Mouse (Mus musculus): ENCODE results near the gene Eif4e3. TPM values are rescaled to one million over a fixed set of nuclear protein-coding genes. Genes with fewer than 3 reads are reported as not detected.

Gene Eif4e3
- total RNA-seq (2021) = 10 to 100 TPM; 23.5 to 25.5 TPM

DNA sequence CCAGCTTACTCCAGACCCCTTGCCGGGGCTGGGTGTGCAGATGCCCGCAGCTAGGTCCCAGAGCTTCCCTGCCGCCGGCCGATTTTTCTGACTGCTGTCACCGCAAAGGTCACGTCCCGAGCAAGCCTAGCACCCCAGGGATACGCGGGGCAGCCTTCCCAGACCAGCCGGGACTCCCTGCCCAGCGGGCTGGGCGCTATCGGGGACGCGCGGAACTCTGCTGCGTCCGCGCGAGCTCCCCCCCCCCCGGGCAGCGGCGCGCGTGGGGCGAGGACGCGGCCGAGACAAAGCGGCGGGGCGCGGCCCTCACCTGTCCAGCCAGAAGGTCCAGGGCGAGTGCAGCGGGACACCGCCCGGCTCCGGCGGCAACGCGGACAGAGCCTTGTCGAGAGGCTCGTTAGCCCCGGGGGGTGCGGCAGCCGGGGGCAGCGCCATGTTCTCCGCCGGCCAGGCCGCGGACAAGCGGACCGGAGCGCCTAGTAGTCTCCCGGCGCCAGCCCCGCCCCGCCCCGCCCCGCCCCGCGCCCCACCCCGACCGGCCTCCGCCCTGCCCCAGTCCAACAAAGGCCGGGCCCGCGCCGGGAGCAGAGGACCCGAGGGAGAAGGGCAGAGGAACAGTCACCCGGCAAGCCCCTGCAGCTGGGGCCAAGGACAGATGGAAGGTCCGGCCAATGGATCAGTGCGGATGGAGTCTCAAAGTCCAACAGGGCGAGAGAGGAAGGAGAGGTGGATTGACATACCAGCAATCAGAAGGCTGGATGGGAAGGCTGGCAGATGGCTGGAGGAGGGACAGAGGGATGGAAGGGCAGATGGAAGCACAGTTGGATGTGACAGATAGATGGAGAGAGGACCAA, at the start of gene Eif4e3, which contains the start of gene Gm20696:
Eif4e3 (minus strand) TSS at position 454 of the 854 bp plus-strand sequence.
Gm20696 (minus strand) TSS at position 480 of the 854 bp plus-strand sequence.
- peak; percentile 49 to 51 for DNase-seq

DNA sequence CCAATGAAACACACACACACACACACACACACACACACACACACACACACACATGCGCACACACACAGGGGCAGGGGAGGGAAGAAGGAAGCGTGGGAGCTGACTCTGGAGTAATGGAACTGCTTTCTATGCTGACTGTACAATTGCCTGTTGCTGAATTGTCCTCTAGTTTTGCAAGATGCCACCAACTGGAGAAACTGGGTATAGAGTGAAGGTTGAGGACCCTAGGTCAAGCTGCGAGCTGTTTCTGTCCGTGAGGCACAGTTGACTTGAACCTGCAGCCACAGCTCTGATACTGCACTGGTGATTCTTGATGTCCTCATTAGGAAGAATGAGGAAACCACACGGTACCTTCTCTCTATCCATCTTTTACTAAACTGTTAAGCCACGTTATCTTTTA, 49.3 kb upstream of the Eif4e3 start:
- DNase-seq = no peak

DNA sequence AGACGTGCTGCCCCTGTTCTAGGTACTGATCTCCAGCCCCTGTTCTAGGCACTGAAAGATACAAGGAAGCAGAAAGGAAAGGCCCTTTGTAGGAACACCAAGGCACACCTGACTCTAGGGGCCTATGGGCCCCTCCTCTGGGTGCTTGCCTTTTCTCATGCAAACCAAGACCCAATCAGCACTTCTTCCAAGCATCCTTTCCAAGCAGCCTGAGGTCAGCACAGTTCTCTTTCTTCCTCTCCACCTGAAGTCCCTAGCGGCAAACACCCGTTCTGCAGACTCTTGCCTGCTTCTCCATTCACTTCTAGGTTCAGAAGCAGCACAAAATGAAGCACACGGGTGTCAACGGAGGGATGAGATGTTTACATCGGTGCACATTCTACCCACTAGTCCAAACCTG, 48.6 kb upstream of the Eif4e3 start:
- no peak for DNase-seq

DNA sequence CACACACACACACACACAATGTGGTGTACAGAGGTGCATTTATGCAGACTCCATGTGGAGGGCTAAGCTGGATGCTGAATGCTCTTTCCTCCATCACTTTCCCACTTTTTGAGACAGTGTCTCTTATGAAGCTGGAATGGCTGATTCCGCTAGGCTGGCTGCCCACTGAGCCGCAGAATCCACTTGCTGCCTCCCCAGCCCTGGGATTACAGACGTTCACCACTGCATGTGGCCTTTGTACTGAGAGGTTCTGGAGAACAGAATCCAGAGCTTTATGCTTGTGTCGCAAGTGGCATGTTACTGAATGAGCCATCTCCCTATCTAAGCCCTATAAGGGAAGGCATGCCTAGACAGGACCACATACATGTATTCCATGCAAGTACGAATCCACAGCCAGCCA, 46.7 kb upstream of the Eif4e3 start:
- DNase-seq = no peak

DNA sequence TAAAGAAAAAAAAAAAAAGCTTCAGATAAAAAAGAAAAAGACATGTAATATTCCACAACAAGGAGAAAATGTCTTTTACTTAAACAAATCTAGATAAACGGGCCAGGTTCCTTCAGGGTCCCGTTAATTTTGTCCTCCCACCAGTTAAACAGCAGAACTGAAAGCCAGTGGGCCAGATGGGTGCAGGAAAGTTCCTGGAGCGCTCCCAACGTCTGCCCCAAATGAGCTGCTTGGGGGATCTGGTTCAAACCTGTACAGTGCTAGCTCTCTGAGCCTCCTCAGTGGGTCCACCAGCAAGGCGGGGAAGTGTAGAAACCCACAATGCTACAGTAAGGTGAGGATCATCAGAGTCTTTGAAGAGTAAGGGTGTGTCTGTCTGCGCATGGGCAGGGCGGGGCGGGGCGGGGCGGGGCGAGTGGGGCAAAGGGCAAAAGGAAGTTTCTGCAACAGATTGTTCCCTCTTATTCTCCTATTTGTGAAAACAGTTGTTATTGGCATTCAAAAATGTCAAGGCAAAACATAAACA, 45.1 kb upstream of the Eif4e3 start:
- no peak for DNase-seq

DNA sequence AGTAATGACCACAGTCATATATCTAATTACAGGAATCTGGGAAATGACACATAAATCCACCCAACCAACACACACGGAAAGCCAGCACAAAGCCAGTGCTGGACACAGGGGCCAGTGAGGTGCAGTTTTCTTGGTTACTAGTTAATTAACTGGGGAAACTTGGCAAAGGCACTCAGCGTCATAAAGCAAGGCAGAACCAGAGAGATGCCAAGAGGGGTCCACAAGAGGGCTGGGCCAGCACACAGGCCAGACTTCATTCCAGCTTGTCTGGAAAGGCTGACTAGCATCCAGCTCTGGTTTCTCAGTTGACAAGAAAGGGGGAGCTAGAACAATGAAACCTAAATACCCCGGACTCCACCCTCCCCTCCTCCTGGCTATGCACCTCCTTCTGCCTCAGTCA, 33.9 kb upstream of the Eif4e3 start:
- no peak for DNase-seq

DNA sequence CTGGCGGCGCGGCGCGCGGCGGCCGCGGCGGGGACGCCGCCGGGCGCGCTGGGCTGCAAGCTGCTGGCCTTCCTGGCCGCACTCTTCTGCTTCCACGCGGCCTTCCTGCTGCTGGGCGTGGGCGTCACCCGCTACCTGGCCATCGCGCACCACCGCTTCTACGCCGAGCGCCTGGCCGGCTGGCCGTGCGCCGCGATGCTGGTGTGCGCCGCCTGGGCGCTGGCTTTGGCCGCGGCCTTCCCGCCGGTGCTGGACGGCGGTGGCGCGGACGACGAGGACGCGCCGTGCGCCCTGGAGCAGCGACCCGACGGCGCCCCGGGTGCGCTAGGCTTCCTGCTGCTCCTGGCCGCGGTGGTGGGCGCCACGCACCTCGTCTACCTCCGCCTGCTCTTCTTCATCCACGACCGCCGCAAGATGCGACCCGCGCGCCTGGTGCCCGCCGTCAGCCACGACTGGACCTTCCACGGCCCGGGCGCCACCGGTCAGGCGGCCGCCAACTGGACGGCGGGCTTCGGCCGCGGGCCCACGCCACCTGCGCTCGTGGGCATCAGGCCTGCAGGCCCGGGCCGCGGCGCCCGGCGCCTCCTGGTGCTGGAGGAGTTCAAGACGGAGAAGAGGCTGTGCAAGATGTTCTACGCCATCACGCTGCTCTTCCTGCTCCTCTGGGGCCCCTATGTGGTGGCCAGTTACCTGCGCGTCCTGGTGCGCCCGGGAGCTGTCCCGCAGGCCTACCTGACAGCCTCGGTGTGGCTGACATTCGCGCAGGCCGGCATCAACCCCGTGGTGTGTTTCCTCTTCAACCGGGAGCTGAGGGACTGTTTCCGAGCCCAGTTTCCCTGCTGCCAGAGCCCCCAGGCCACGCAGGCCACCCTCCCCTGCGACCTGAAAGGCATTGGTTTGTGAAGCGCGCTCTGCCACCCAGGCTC, 26.6 kb upstream of the Eif4e3 start:
- peak in 1 of 2 experiments; percentile 43 for DNase-seq

DNA sequence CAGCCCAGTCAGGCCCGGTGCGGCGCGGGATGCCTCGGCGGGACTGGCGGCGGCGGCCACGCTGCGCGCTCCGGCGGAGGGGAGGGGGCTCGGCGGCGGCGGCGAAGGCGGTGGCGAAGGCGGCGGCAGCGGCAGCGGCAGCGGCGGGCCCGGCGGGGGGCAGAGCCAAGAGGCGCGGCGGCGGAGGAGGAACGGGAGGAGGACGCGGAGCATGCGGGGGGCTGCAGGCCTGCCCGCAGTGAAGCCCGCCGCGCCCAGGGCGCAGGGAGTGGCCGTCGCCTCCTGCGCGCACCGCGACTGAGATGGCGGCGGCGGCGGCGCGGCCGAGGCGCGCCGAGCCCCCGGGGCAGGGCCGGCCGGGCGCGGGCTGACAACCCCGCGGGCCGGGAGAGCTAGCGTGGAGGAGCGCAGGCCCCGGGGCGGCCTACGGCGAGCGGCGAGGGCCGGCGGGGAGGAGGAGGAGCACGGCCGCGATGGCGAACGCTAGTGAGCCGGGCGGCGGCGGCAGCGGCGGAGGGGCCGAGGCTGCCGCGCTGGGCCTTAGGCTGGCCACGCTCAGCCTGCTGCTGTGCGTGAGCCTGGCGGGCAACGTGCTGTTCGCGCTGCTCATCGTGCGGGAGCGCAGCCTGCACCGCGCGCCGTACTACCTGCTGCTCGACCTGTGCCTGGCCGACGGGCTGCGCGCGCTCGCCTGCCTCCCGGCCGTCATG, 25.8 kb upstream of the Eif4e3 start, which contains the start of gene Gpr27:
Gpr27 (plus strand) TSS at position 474 of the 710 bp plus-strand sequence.
- DNase-seq = peak; percentile 54 to 57

DNA sequence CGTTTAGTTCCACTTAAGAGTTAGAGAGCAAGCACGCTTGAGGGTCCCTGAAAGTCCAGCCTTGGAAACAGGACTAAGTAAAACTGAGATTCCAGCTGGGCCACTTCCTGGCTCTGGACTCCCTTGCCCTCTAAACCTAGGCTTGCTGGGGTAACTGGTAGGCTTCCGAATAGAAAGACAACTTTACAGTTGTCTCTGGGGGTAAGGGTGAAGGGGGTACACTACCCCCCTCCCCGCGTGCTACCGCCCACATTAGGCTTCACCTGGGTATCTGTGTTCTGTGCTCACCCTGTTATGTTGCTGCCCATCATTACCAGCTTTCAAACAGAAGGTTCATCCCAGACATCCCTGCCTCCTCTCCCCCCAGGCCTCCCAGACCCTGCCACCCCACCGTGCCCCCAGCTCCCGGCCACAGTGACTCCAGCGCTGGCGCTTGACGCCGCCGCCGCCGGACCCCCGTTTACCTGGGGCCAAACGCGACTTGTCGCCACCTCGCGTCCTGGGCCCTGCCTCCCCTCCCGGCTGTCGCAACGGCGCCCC, 25.2 kb upstream of the Eif4e3 start:
- DNase-seq = no peak

DNA sequence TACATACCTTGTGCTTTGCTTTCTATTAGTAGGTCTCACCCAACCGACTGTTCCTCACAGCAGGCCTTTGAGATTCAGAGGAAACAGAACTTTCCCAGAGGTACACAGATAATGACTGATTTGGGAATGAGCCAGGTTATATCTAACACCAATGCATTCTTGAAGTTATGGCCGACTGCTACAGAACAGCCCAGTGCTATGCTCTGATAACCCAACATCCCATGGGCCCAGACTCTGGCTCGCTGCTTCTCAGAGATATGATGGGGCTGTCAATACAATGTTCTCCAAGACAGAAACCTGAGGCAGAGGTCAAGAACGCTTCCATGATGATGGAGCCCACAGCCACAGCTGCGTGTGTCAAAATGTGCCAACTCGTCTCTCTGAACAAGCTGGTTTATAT, 21.9 kb upstream of the Eif4e3 start:
- DNase-seq = no peak

DNA sequence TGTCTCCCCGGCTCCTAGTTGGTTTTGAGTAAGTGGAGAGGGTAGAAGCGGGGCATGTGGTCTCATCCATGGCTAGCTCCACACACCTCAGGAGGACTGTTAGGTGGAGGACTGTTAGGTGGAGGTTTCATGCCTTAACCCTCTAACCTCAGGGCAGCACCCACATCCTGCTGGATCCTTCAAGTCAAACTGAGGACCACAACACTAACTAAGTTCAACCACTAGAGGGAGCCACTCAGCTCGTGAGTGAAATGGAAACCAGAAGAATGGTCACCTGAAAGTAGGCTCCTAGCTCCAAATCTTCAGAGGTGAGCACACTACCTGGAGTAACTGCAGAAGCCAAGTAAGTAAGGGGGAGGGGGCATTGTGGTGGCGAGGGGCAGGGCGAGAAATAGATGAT, 18.3 kb upstream of the Eif4e3 start:
- DNase-seq = no peak

DNA sequence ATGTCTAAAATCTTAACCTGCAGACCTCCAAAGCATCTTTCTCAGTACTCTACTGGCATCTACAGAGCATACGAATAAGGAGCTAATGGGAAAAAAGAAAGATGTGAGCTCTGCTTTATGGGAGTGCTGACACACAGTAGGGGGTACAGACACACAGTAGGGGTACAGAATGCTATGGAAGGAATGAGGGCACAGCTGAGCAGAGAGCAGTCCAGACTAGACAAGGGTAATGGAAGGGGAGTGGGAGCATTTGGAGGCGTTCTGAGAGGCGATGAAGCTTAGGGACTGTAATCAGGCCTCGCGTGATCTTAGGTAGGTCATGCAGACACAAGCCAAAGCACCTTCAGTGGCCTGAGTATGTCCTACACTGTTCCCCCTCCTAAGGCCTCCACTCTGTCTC, 17.4 kb upstream of the Eif4e3 start:
- no peak for DNase-seq

DNA sequence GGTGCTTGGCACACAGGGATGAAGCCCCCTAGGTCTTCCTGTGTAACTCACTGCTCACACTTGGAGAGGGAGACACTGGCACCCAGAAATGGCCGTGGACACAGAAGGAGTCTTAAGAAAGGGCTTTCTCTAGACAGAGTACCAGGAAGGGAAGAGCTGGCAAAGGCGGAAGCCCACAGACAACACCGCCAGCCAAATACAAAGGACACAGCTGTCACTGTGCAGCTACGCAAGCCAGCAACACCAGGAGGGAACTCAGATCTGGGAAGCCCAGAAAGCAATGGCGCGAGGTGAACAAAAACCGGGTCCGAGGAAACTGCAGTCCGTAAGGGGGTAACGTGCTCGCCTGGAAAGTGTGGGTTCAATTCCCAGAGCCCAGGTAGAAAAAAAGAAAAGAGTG, 11.5 kb upstream of the Eif4e3 start:
- peak; percentile 32 to 37 for DNase-seq

DNA sequence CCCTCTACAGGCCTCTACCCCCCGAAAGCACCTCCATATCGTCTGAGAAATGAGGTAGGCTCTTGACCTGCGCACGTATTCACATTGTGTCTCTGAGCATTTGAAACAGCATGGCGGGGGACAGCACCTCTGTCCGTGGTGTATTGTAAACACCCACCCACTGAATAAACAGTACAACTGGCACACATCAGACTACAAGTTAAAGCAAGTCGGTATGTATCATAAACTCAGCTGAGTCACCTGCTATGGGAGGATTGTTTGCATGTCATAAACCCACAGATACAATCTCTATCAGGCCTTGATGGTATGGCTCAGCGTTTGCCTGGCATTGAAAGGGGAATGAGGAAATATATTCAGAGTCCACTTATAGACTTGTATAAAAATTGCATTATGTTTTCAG, 10.8 kb upstream of the Eif4e3 start:
- DNase-seq = no peak

DNA sequence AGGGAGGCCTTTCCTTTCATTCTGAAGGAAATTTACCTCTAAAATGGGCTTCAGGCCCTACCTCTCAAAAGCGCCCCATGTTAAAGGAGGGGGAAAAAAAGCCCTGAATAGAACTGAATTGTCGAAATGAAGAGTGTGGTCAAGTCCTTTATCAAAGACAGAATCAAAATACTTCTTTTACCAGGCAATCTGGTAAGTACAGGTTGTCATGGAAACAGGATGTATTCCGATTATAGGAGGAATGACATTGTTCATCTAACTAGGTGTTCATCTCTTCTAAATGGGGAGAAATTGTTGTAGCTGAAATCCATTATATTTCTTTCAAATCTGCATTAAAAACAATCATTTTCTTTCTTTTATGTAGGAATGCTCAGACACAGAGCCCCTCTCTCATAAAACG, 7.9 kb upstream of the Eif4e3 start:
- no peak for DNase-seq

DNA sequence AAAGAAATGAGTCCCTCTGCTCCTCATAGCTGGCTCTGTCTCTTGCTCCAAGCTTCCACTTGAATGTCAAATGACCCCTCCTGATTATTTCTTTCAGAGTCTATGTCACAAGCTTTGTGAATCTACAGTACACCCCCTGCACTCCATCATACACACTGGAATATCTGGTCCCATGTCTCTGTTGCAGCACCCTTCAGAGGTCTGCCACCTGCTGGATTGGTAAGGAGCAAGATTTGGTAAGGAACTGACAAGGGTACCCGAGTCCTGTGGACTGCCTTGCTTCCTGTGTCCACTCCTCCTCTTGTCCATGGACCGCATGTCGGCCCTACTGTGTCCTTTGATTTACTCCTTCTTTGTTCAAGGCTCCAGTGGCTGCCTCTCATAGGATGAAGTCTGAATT, 5.2 kb upstream of the Eif4e3 start:
- DNase-seq = no peak

DNA sequence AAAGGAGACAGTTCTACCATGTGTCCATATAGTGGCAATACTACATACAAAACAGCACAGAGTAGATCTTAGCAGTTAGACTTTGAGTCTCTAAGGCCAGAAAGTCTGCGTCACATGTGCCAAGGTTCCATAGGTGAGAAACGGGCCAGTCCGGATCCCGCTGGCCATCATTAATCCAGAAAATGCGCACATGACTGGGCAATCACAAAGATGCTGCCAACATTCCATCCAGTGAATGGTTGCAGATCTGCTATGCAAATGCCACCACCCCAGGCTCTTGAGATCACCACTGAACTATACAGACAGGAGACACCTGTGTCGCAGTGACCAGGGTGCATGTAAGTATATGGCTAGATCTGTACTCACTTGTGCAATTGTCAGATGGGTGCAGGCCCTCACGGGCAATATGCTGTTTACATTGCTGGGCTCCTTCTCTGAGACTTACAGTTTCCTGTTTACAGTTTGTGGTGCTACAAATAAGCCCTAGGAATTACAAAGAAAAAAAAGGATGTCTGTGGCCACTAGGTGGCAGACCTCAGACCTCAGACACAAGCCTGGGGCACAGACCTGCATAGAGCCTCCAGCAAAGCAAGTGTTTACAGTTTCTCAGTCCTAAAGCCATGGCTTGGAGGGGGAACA, 4.0 kb upstream of the Eif4e3 start:
- peak; percentile 42 for DNase-seq

DNA sequence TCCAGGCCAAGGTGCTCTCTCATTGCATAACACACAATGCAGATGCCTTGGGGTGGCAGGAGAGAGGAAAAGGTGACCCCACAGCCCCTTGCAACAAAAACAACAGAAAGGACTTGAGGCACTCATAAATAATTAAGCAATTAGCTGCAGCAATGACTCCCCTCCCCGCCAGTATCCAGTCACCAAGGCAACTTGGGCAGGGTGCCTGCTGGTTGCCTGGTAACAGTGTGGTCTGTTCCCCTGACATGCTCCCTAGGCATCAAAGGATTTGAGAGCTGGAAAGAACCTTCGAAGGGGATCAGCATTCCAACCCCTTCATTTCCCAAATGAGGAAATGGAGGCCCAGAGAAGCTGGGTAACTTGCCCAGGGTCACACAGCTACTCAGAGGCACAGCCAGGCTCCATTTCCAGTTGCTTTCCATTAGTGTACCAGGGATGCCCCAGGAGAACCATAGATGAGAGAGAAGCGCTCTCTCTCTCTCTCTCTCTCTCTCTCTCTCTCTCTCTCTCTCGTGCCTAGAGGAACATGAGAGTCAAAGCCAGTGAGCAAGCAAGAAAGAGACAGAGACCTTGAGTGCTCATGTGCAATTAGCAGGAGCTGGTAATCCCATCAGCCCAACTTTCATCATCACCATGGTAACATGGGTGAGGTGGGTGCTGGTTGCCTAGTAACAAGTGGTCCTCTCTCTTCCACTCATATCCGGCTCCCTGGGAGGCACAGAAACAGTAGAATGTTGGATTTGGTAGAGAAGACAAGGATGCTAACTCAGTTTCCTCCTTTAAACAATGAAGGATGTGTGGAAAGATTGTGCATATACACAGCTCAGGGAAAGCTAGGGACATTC, 3.1 kb upstream of the Eif4e3 start:
- DNase-seq = peak; percentile 89 to 90

DNA sequence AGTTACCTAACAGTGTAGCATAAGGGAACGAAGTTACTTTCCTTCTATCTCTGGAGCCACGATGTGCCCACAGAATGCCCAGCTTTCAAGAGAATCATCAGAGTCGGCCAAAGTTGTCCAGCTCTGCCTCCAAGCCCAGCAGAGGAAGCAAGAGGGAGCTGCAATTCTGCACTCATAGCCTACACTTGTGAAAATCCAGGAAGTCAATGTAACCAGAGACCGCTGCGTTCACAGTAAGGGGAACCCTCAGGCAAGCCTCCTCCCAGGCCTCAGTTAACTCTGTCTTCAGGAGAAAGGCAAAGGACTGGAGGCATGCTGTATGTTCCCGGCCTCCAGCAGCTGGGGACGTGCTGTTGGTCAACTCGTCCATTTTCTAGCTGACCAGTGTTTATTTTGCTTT, 719 bp upstream of the Eif4e3 start:
- DNase-seq = no peak

All from layer of hippocampus, postnatal 36 days (tissue).